Mouse (Mus musculus): ENCODE results near the gene Adam8.

- TF ChIP-seq CTCF (IDR thresholded peaks at IDR 0.05; ENCODE audit: insufficient read depth, low read length) (peak; percentile 48), POLR2A (IDR thresholded peaks at IDR 0.05; ENCODE audit: borderline replicate concordance, extremely low read depth, low read depth, low read length) (no peak)
Measured at GRCm38 (mm10) chr7:139930732-139931131, 61.6 kb downstream of the Adam8 start.

Measured in lung, adult 2 months (tissue).